Mouse (Mus musculus) intestine, postnatal 0 days (tissue): ENCODE data around the gene Krtap19-5. TPM values are rescaled to one million over a fixed set of nuclear protein-coding genes. Genes with fewer than 3 reads are reported as not detected.

Experiments
- ATAC-seq: fragments of 200-750 bp; cut with Nextera tagmentation; 2 replicates; pipeline ENCODE4 v1.8.0; 2017; ENCODE audit warnings: mild to moderate bottlenecking, moderate TSS enrichment, moderate library complexity
- H3K27ac ChIP-seq: fragments of 300-500 bp; sonication (generic); 2 replicates; pipeline ENCODE4 v1.5.1; 2014; ENCODE audit warnings: mild to moderate bottlenecking, low read depth, low read length, moderate library complexity
- H3K27me3 ChIP-seq: fragments of 300-500 bp; sonication (generic); replicated peaks from 2 replicates; pipeline ENCODE4 v1.6.1; 2014; ENCODE audit warnings: low read length, mixed read lengths; ENCODE audit not compliant: control insufficient read depth, insufficient read depth
- H3K36me3 ChIP-seq: fragments of 300-500 bp; sonication (generic); 2 replicates; pipeline ENCODE4 v1.6.1; 2014; ENCODE audit warnings: mild to moderate bottlenecking, moderate library complexity; ENCODE audit not compliant: control insufficient read depth, insufficient read depth
- H3K4me1 ChIP-seq: fragments of 300-500 bp; sonication (generic); replicated peaks from 2 replicates; pipeline ENCODE4 v1.6.1; 2014; ENCODE audit warnings: antibody characterized with exemption, low read length, mixed read lengths; ENCODE audit not compliant: control insufficient read depth, insufficient read depth
- H3K4me2 ChIP-seq: fragments of 300-500 bp; sonication (generic); replicated peaks from 2 replicates; pipeline ENCODE4 v1.6.1; 2014; ENCODE audit warnings: low read depth, mild to moderate bottlenecking, moderate library complexity
- H3K4me3 ChIP-seq: fragments of 300-500 bp; sonication (generic); 2 replicates; pipeline ENCODE4 v1.5.1; 2014; ENCODE audit warnings: low read depth, low read length
- H3K9ac ChIP-seq: fragments of 300-500 bp; sonication (generic); 2 replicates; pipeline ENCODE4 v1.6.1; 2014; ENCODE audit warnings: mild to moderate bottlenecking, low read depth, low read length
- H3K9me3 ChIP-seq: fragments of 300-500 bp; sonication (generic); 2 replicates; pipeline ENCODE4 v1.6.1; 2016; ENCODE audit warnings: mixed run types; ENCODE audit not compliant: control insufficient read depth
- CTCF ChIP-seq: sonication (generic); IDR thresholded peaks from 2 replicates; pipeline ENCODE4 v1.5.1; 2016; ENCODE audit warnings: low read depth, mild to moderate bottlenecking, control low read depth, antibody characterized with exemption, moderate library complexity
- WGBS: fragments of 180-500 bp; shearing (Covaris S2); extraction: QIAGEN DNeasy Blood & Tissue Kit; methylation state at CpG from one replicate; pipeline ENCODE4 v1.1.7; 2014; 5-methylcytosine and 5-hydroxymethylcytosine counted together
- polyA plus RNA-seq: library from polyadenylated mRNA; unstranded; fragments of >200 nt; fragmentation: Nextera tagmentation; extraction: Ambion mirVana; gene quantifications from 2 replicates; pipeline ENCODE4 v1.2.1, GENCODE M21; 2015

Krtap19-5 gene
- polyA plus RNA-seq, 1 experiment from 2014 or later: not detected

DNA sequence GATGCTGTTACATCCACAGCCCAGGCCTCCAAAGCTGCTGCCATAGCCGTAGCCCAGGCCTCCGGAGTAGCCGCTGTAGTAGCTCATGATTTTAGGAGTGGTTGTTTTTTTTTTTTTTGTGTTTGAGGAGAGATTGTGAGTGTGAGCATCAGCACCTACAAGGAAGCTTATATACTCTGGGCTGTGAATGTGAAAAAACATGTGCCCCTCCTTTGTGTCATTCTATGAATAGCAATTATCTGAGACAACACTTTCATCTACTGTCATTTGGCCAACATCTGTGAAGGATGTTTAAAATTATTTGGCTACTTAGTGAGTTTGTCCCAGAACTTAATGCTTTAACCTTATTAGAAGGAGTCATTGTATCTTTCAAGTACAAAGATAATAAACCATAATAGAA lies 22.1 kb downstream of the Krtap19-5 start, which contains the start of gene Krtap19-2:
TSS of gene Krtap19-2 (minus strand) at position 101 of the 400 bp plus-strand sequence.
- WGBS: 87% methylated on average over 3 of the region's 3 CpGs
- no peak for TF ChIP-seq CTCF
- no peak within 1 kb of the TSS for H3K4me2 ChIP-seq
- no peak for ATAC-seq
- no peaks in the 10 kb centered on the region for H3K9me3 ChIP-seq
- H3K4me1 ChIP-seq: no peaks in the 10 kb centered on the region
- no peak within 1 kb of the TSS for H3K27ac ChIP-seq
- H3K36me3 ChIP-seq: no peaks in the 10 kb centered on the region
- no peak within 1 kb of the TSS for H3K4me3 ChIP-seq
- H3K27me3 ChIP-seq: no peaks in the 10 kb centered on the region
- H3K9ac ChIP-seq: no peak within 1 kb of the TSS

DNA sequence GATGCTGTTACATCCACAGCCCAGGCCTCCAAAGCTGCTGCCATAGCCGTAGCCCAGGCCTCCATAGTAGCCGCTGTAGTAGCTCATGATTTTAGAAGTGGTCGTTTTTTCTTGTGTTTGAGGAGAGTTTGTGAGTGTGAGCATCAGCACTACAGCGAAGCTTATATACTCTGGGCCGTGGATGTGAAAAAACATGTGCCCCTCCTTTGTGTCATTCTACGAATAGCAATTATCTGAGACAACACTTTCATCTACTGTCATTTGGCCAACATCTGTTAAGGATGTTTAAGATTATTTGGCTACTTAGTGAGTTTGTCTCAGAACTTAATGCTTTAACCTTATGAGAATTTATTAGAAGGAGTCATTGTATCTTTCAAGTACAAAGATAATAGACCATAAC lies 26.9 kb downstream of the Krtap19-5 start, which contains the start of gene Krtap19-1:
TSS of gene Krtap19-1 (minus strand) at position 101 of the 400 bp plus-strand sequence.
- 85% methylated on average over 6 of the region's 6 CpGs for whole genome bisulfite sequencing
- no peak within 1 kb of the TSS for H3K4me3 ChIP-seq
- H3K9ac ChIP-seq: no peak within 1 kb of the TSS
- no peak for ATAC-seq
- no peaks in the 10 kb centered on the region for H3K9me3 ChIP-seq
- no peaks in the 10 kb centered on the region for H3K4me1 ChIP-seq
- no peaks in the 10 kb centered on the region for H3K36me3 ChIP-seq
- TF ChIP-seq CTCF: no peak
- H3K27me3 ChIP-seq: no peaks in the 10 kb centered on the region
- no peak within 1 kb of the TSS for H3K4me2 ChIP-seq
- no peak within 1 kb of the TSS for H3K27ac ChIP-seq

DNA sequence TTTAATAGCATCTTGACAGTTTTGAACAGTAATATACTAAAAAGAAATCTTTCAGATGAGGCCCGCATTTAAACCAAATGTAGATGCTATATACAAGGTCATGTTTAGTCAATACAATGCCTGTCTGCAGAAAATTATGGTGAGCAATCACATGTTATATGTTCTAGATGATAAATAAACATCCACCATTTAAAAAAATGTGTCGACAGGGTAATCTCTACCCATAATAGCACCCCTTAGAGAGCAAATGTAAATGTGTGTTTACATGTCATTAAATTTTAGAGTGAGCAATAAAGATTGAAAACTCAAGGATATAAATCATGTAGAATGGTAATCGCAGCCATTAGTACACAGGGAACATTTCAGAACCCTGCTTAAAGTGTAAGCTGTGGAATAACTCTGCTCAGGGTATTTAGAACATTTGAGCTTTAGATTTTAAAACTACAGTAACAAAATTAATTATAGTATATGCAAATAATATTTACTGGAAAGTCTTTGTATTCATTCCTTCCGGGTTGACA lies 31.3 kb downstream of the Krtap19-5 start:
- Histone ChIP-seq H3K27me3 (no peaks in the 10 kb centered on the region), H3K36me3 (no peaks in the 10 kb centered on the region), H3K4me2 (no peak overlapping the region), H3K9ac (no peak overlapping the region), H3K27ac (no peak overlapping the region), H3K4me1 (no peaks in the 10 kb centered on the region), H3K9me3 (no peaks in the 10 kb centered on the region), H3K4me3 (no peak overlapping the region)
- WGBS: 80% methylated on average over 4 of the region's 4 CpGs
- ATAC-seq: no peak
- TF ChIP-seq CTCF: no peak

DNA sequence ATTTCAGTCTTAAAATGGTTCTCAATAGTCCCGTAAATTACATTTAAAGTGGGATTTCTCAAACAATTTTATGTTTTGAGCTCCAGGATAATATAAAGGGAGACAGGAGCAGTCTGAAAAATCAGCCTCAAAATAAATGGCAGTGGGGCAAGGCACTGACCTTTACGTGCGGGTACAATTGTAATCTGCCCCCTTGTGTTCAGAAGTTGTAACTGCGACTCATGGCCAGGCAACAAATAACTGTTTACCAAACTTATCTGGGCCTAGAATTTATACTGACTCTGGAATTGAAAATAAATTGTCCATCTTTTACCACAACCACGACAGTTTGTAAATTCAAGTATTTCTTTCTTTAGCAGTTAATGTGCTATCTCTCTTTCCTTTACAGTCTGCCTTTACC lies 44.8 kb downstream of the Krtap19-5 start:
- peak; percentile 79 for TF ChIP-seq CTCF
- Histone ChIP-seq H3K9me3 (no peaks in the 10 kb centered on the region), H3K4me1 (no peaks in the 10 kb centered on the region), H3K27me3 (no peaks in the 10 kb centered on the region), H3K4me2 (no peak overlapping the region), H3K27ac (no peak overlapping the region), H3K36me3 (no peaks in the 10 kb centered on the region), H3K4me3 (no peak overlapping the region), H3K9ac (no peak overlapping the region)
- no peak for ATAC-seq
- WGBS: 18% methylated on average over 5 of the region's 5 CpGs

DNA sequence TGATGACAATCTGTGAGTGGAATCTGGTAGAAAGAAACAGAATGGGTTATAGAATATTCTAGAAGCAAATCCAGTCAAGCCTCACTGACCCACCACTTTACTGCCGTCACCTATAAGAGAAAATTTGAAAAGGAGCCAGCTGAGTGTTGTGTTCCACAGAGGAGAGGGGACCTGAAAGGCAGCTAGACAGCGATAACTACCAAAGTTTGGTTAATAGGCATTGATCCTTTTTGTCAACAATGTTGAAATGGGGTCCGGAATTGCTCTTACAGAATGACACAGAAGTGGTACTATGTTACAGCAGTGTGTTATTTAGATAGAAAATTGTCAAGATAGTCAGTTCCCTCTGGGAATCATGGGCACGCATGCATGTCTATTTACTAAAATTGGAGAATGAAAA lies 47.7 kb downstream of the Krtap19-5 start:
- H3K4me2 ChIP-seq: no peak overlapping the region
- ATAC-seq: no peak
- no peaks in the 10 kb centered on the region for H3K9me3 ChIP-seq
- H3K36me3 ChIP-seq: no peaks in the 10 kb centered on the region
- H3K4me1 ChIP-seq: no peaks in the 10 kb centered on the region
- WGBS: 82% methylated on average over 4 of the region's 4 CpGs
- no peaks in the 10 kb centered on the region for H3K27me3 ChIP-seq
- H3K4me3 ChIP-seq: no peak overlapping the region
- TF ChIP-seq CTCF: no peak
- H3K9ac ChIP-seq: no peak overlapping the region
- H3K27ac ChIP-seq: no peak overlapping the region

DNA sequence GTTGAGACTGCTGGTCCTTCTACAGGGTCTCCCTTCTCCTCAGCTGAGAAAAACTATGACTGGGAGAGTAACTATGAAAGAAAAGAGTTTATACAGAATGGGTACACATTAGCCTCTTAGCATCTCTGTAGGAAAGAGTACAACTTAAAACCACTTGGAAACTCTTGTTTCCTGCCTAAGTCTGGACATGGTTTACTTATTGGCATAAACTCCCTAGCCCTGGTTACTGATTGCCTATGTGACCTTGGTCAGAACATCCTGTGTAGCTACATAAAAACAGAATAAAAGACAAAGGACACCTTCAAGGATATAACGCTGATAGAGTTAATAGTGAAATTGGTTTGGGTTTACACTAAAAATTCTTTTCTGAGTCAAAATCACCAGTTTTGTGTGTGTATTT lies 48.9 kb downstream of the Krtap19-5 start:
- Histone ChIP-seq H3K27ac (no peak overlapping the region), H3K4me3 (no peak overlapping the region), H3K4me2 (no peak overlapping the region), H3K9me3 (no peaks in the 10 kb centered on the region), H3K27me3 (no peaks in the 10 kb centered on the region), H3K36me3 (no peaks in the 10 kb centered on the region), H3K9ac (no peak overlapping the region), H3K4me1 (no peaks in the 10 kb centered on the region)
- no peak for ATAC-seq
- TF ChIP-seq CTCF: no peak
- 91% methylated on average over 1 of the region's 1 CpGs for WGBS

Other genes with a start within 250 kb of the Krtap19-5 start
- 0.37 and 2.0 TPM in 2 replicates for gene Krtap26-1, start 248.7 kb downstream of the Krtap19-5 start, polyA plus RNA-seq
- gene Krtap27-1, start 224.8 kb downstream of the Krtap19-5 start, polyA plus RNA-seq: not detected in 2 replicates
- gene 2310061N02Rik, start 188.5 kb downstream of the Krtap19-5 start, polyA plus RNA-seq: not detected in 2 replicates
- gene Krtap13-1, start 167.6 kb downstream of the Krtap19-5 start, polyA plus RNA-seq: not detected in 2 replicates
- gene Krtap13, start 144.8 kb downstream of the Krtap19-5 start, polyA plus RNA-seq: not detected in 2 replicates
- not detected in 2 replicates for gene 2310034C09Rik, start 137.6 kb downstream of the Krtap19-5 start, polyA plus RNA-seq
- gene 2310057N15Rik, start 122.3 kb downstream of the Krtap19-5 start, polyA plus RNA-seq: not detected in 2 replicates
- not detected in 2 replicates for gene Gm5965, start 118.6 kb downstream of the Krtap19-5 start, polyA plus RNA-seq
- gene Gm20741, start 84.2 kb downstream of the Krtap19-5 start, polyA plus RNA-seq: not detected in 2 replicates
- gene Krtap15, start 76.2 kb downstream of the Krtap19-5 start, polyA plus RNA-seq: not detected in 2 replicates
- gene Krtap14, start 70.3 kb downstream of the Krtap19-5 start, polyA plus RNA-seq: not detected in 2 replicates
- gene Krtap19-1, start 27.0 kb downstream of the Krtap19-5 start, polyA plus RNA-seq: not detected in 2 replicates
- gene Krtap19-2, start 22.2 kb downstream of the Krtap19-5 start, polyA plus RNA-seq: not detected in 2 replicates
- not detected in 2 replicates for gene Krtap19-3, start 18.4 kb downstream of the Krtap19-5 start, polyA plus RNA-seq
- not detected in 2 replicates for gene Krtap19-4, start 11.4 kb downstream of the Krtap19-5 start, polyA plus RNA-seq
- gene Krtap19-9b, start 35.8 kb upstream of the Krtap19-5 start, polyA plus RNA-seq: not detected in 2 replicates
- gene Krtap16-3, start 66.4 kb upstream of the Krtap19-5 start, polyA plus RNA-seq: not detected in 2 replicates
- not detected in 2 replicates for gene Krtap22-2, start 114.3 kb upstream of the Krtap19-5 start, polyA plus RNA-seq
- gene Gm10229, start 118.8 kb upstream of the Krtap19-5 start, polyA plus RNA-seq: not detected in 2 replicates
- gene Krtap6-1, start 135.2 kb upstream of the Krtap19-5 start, polyA plus RNA-seq: not detected in 2 replicates
- not detected in 2 replicates for gene Gm10228, start 145.0 kb upstream of the Krtap19-5 start, polyA plus RNA-seq
- gene Krtap6-5, start 151.4 kb upstream of the Krtap19-5 start, polyA plus RNA-seq: not detected in 2 replicates
- gene 1110025L11Rik, start 167.5 kb upstream of the Krtap19-5 start, polyA plus RNA-seq: not detected in 2 replicates
- not detected in 2 replicates for gene Krtap6-3, start 187.6 kb upstream of the Krtap19-5 start, polyA plus RNA-seq
- not detected in 2 replicates for gene Gm6358, start 244.4 kb upstream of the Krtap19-5 start, polyA plus RNA-seq